Mouse (Mus musculus) monocyte, adult 2 months (primary cell): ENCODE measurements around the gene Sec14l4.

Source experiments
- DNase-seq, 2 experiments: peaks; one replicate each; pipeline ENCODE4 v3.0.0; 2022; ENCODE audit warnings: low spot score in 2 of 2, low read depth in 1 of 2

The Sec14l4 gene

DNA sequence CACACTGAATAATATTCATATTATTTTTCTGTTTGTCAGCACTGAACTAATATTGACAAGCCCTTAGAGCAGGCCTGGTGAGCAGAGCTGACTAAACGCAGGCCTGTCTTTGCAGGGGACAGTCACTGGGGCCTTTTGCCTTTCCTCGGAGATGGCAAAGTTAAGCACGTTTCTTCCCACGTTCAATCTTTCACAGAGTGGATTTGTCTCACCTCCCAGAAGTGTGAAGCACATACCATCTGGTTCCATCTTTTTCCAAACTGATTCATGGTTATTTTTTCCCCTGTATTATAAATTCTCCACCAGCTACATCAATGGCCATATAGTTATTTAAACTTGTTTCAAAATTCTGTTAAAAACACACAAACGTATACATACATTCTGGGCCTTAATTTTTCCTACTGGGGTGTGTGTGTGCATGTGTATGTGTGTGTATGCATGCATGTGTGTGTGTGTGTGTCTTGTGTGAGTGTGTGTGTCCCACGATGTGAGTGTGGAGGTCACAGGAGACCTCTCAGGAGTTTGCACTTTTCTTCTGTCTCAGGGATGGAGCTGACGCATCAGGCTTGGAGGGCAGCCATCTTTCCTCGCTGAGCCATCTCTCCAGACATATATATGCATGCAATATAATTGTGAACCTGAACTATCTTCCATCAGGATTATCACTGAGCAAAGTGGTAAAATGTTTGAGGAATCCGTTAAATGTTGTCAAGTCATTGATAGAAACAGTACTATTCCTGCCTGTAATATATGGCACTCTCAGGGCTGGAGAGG is 3.5 kb upstream of the Sec14l4 start:
- no peak for DNase-seq

DNA sequence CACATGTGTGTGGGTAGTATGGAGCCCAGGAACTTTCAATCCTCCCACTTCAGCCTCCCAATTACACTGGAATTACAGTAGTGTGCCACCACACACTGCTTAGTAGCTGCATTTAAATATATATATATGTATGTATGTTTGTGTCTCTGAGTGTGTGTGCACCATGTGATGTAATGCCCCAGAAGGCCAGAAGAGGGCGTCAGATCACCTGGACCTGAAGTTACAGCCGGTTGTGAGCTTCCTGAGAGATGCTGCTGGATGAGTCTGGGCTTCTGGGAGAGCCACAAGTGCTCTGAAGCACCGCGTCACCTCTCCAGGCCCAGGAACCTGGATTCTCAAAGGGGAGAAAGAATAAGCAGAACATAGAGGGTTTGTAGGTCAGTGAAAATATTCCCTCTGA is 1.9 kb upstream of the Sec14l4 start:
- DNase-seq = no peak

DNA sequence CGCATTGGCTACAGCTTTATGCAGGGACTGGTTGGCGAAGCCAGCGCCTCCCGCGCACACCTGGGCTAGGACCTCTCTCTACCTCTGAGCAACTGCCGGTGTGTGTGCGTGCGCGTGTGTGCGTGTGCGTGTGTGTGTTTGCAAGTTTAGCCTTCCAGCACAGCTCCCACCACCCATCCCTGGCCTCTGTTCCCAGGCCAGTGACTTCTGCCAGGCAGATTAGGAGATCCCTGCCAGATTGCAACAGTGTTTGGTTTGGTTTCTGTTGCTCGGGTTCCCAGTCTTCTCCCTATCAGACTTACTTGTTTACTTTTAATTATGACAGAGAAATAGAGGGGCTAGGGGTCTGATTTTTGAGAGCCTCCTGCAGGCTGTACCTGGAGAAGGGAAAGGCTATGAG is 699 bp downstream of the Sec14l4 start:
- no peak for DNase-seq

GRCm38 (mm10) chr11:4033471-4033870 is 2.2 kb downstream of the Sec14l4 start:
- DNase-seq = no peak

DNA sequence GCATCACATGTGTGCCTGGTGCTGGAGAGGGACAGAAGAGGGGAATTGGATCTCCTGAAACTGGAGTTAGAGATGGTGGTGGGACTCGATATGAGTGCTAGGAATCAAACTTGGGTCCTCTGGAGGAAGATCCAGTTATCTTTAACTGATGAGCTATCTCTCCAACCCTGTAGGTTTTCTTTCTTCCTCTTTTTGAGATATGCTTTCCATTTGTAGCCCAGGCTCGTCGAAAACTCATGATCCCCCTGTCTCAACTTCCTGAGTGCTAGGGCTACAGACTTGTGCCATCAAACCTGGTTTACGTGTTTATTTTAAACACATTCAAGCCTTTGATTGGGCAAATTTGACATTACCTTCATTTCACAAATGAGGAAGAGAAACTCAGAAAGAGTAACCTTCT is 2.9 kb downstream of the Sec14l4 start:
- no peak for DNase-seq

DNA sequence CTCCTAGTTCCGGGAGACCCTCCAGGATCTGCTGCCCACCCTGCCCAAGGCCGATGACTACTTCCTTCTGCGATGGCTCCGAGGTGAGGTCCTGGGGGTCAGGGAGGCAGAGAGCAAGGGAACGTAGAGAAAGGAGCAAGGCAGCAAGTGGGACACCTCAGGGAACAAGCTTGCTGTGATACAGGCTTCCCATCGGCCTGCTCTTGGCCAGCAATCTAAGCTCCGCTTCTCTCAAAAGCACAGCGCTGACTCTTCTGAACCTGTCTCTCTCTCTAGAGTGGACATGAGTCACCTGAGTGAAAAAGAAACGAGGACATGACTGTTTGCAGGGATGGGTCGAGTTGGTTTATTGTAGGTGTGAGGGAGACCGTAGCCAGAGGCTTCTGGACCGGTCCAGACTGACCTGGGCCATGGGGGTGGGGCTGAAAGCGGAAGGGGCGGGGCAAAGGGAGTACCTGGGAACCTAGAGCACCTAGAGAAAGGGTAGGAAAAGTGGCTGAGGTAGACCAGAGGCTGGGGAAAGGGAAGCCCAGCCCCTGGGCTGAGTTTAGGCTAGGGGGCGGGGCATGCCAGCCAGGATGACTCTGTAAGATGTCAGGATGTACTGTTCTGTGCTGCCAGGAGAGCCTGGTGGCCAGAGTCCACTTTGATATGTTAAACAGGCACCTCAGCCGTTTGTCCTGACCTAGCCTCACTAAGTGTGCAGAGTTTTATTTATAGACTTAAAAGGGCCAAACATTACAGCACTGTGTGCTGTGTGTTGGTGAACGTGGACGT is 4.0 kb downstream of the Sec14l4 start:
- DNase-seq = no peak

DNA sequence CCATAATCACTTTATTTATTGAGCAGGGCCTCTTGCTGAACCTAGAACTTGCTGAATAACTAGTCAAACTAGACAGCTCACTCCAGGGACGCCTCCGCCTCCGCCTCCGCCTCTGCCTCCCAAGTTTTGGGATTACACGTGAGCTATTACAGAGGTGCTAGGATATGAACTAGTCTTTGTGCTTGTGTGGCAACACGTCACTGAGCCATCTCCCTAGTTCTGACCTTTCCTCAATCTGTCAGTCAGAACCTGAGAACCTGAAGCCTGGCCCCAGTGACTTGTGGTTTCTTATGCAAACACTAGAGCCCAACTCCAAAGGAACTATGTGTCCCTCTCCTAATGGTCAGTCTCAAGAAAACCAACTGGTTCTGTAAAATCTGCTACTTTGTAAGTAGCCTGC is 4.7 kb downstream of the Sec14l4 start:
- no peak for DNase-seq

DNA sequence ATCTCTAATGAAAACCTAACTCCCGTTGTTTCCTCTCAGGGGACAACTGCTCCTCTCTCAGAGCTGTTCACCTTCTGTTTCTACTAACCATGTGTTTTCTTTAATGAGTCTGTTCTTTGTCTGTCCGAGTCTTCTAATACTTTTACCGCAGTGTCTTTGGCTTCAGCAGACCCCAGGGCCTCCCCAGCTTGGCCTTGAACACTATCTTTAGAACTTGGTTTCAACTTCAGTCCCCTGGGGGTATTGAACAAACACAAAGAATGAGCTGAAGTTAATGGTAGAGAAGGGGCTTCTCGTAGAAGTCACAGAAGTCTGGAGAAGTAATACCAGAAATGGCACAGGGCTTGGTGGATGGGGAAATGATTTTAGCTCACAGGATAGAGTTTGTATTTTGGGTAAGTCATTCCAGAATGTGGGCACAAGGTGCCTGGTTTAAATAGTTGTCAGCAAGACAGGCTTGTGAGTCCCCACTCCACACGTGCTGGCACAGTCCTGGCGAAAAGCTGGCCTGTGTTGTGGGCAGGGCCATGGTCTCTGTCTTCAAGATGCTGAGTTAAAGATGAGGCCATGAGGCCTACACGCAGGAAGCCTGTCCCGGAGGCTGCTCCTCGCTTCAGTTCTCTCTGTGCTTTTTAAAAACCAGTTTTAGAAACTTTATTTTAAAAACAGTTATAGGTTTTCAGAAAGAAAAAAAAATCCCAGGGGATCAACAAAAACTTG is 5.3 kb downstream of the Sec14l4 start:
- DNase-seq = no peak

DNA sequence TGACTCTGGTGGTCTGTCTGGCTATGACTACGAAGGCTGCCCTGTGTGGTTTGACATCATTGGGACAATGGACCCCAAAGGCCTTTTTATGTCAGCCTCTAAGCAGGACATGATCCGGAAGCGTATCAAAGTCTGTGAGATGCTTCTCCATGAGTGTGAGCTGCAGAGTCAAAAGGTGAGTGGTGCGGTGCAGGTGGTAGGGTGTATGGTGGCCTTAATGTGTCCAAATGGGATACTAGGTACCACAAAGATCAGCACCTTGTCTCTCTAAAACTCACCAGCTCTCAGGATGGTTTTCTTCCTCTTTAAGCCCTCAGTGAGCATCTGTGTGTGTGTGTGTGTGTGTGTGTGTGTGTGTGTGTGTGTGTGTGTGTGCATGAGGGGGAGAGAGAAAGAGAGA is 8.7 kb downstream of the Sec14l4 start:
- DNase-seq = no peak

DNA sequence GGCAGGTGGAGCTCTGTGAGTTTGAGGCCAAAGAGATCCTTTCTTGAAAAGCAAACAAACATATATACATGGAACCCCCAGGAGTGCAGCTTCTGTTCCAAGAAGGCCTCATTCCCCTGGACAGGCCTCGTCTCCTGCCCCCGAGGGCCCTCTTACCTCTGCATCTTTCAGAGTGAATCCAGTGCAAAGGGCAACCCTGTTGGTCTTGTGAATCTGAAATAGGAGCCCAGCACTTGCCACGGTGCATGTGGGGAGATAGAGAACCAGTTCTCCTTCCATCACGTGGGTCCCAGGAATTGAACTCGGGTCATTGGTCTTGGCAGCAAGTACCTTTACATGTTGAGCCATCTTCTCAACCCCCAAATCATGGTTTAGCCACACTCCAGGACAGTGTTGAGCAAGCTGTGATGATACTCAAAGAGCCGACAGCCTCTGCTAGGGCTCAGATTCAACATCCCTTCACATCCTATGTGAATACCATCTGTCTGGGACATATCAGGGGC is 9.9 kb downstream of the Sec14l4 start:
- DNase-seq = no peak

- no peak for DNase-seq
These were observed 11.8 kb downstream of the Sec14l4 start for GRCm38 (mm10) chr11:4043081-4043480.

GRCm38 (mm10) chr11:4046526-4046925 is 15.3 kb downstream of the Sec14l4 start:
- no peak for DNase-seq

DNA sequence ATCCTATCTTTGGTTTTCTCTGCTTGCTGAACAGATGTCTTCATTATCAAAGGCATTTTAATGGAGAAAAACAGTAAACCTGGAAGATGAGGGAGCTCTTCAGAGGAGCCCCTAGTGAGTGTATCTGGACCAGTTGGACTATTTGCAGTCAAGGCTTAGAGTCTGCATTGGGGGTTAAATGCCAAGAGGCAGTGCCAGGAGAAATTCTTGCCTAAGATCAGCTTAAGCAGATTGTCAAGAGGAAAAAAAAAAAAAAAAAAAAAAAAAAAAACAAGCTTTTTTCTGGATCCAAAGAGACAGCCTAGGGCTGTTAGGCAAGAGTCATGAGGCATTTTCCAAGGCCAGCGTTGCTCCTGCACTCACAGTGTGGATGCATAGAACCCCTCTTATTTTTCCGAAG is 16.5 kb downstream of the Sec14l4 start:
- no peak for DNase-seq

DNA sequence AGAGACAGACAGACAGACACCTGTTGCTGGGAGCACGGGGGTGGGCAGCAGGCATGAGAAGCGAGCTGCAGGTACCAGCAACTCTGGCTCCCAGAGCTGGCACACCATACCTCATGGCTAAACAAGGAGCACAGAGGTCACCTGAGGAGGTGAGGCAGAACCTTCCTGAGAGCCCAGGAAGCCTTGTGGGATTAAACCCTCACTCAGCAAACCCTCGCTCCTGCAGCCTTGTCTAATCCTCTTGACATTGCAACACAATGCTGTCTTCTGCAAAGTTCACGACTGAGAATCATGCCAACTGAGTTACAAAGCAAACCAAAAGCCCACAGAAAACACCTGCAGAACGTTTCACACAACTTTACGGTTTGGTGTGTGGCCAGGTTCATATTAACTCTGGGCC is 17.2 kb downstream of the Sec14l4 start:
- no peak for DNase-seq

- peak in 1 of 2 experiments; percentile 31 for DNase-seq
These were observed 22.3 kb downstream of the Sec14l4 start for GRCm38 (mm10) chr11:4053586-4053985.

- no peak for DNase-seq
These were observed 29.8 kb downstream of the Sec14l4 start for GRCm38 (mm10) chr11:4060866-4061575.

DNA sequence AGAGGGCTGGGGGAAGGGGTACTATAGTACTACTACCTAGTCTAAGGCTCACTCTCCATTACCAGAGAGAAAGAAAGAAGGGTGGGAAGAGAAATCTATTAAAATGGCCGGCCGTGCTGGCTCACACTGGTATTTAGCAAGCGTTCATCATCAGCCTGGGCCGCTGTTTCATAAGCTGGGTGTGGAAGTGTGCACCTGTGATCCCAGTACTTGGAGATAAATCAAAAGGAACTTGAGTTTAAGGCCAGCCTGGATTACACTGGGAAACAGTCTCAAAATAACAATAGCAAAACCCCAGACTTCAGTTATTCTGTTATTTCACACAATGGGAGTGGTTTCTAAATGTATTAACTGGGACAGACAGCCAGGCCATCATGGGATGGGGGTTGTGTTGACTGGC is 31.3 kb downstream of the Sec14l4 start:
- DNase-seq = no peak

DNA sequence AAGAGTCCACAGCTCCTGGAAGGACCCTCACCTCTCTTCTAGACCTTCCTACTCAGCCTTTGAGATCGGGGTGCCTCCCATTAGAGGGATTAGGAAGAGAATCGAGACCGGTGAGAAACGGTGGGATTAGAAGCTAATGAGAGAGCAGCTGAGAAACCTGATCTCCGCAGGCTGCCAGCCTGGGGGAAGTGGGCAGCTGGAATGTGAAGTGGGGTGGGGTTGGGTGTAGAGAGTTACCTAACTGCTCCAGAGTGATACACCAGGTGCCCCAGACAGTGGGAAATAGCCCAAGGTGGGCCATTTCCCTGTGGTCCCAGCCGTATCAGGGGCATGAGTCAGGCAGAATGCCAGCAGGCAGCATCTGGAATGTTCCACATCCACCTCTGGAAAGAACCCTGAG is 31.7 kb downstream of the Sec14l4 start:
- no peak for DNase-seq

- no peak for DNase-seq
These were observed 33.4 kb downstream of the Sec14l4 start, which contains the start of gene Sec14l3 for GRCm38 (mm10) chr11:4064627-4065122. TSS of gene Sec14l3 (plus strand) at chr11:4064841.

GRCm38 (mm10) chr11:4069664-4070063 is 38.4 kb downstream of the Sec14l4 start:
- no peak for DNase-seq

DNA sequence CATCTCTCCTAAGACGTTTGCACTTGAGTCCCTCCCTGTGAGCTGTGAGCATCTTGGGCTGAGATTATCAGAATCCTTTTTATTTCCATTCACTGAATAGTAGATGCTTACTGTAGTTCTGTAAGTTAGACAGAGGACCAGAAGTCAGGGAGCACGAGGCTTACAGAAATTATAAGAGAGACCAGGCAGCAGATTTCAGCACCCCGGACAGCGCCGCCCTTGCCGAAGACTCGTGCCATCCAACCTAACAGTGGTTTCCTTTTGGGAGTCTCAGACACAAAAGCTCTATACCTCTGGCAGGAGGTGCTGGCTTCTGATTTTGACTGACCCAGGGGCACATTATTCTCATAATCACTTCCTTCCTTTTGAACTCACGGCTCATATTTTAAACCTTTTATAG is 45.4 kb downstream of the Sec14l4 start:
- DNase-seq = no peak
